Mouse (Mus musculus): ENCODE data around the gene Ccl22.

DNA sequence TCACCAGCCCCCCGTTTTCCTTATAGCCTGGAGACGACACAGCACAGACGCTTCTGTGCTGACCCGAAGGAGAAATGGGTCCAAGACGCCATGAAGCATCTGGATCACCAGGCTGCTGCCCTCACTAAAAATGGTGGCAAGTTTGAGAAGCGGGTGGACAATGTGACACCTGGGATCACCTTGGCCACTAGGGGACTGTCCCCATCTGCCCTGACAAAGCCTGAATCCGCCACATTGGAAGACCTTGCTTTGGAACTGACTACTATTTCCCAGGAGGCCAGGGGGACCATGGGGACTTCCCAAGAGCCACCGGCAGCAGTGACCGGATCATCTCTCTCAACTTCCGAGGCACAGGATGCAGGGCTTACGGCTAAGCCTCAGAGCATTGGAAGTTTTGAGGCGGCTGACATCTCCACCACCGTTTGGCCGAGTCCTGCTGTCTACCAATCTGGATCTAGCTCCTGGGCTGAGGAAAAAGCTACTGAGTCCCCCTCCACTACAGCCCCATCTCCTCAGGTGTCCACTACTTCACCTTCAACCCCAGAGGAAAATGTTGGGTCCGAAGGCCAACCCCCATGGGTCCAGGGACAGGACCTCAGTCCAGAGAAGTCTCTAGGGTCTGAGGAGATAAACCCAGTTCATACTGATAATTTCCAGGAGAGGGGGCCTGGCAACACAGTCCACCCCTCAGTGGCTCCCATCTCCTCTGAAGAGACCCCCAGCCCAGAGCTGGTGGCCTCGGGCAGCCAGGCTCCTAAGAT is 34.3 kb downstream of the Ccl22 start:
- TF ChIP-seq EP300 (optimal IDR thresholded peaks at IDR 0.05) (no peak), CTCF (IDR thresholded peaks at IDR 0.05; ENCODE audit: low read depth) (no peak)

All from stomach, postnatal 0 days (tissue).